Mouse (Mus musculus) erythroid progenitor cell, adult 5-6 weeks (primary cell): Measurements from ENCODE around the gene Tlk2. TPM values are rescaled to one million over a fixed set of nuclear protein-coding genes. Genes with fewer than 3 reads are reported as not detected.
"Not testable (repeated sequence)": the region's sequence is repeated elsewhere in the genome, so short reads cannot be mapped to it uniquely, and the experiment has no call there.

Experiments used
- ATAC-seq: replicated peaks from 2 replicates; pipeline ENCODE4 v1.8.0; 2016; ENCODE audit warnings: moderate number of reproducible peaks, mild to moderate bottlenecking, moderate TSS enrichment, inconsistent platforms; ENCODE audit not compliant: poor library complexity, low FRiP score, severe bottlenecking
- total RNA-seq, 2 experiments: library from RNA; stranded (forward) in 1 of 2; stranded (reverse) in 1 of 2; fragments of 150-400 nt in 1 of 2; fragments of 186-747, 209-891 nt in 1 of 2; gene quantifications; 2 replicates each; pipeline versions ENCODE4 v1.2.3 to v1.2.4; 2015 to 2017; ENCODE audit warnings: low replicate concordance in 2 of 2

Gene Tlk2
- total RNA-seq (2015; ENCODE audit: low replicate concordance) (33.9 and 55.3 TPM in 2 replicates), total RNA-seq (2017; ENCODE audit: low replicate concordance) (67.9 and 85.7 TPM in 2 replicates)

DNA sequence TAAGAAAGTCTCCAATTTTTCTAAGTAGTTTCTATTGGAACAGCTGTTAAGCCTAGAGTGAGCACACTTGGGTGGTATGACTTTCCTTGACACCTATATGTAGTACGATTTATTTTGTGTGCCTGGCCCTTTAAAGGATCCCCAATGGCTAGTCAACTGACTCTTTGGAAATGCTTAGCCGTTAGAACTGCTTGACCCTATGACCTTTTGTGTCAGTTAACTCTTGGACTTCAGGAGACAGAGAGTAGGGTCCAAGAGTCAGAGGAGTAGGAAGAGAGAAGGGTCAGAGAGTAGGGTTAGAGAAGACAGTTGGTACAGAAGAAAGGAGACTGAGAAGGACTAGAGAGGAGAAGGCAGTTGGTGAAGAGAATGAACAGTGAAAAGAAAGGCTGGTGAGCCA, at the start of gene Tlk2:
Gene Tlk2 (plus strand): TSS at position 292 of the 400 bp plus-strand sequence.
- no peak for ATAC-seq

DNA sequence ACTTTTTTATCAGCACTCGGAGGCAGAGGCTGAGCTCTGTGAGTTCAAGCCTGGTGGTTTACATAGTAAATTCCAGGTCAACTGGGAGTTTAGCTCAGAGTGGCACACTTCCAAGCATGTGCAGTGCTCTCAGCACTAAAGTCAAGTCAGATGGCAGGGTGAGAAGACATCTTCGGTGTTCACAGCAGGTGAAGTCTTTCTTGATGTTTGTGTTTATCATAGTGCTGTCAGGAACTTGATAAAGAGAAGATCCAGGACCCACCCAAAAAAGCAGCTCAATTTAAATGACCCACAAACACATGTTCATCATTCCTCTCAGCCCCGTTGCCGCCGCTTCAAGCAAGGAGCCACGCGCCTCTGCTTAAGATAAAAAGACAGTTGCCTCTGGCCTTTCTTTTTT, 42.9 kb upstream of the Tlk2 start:
- ATAC-seq: no peak

DNA sequence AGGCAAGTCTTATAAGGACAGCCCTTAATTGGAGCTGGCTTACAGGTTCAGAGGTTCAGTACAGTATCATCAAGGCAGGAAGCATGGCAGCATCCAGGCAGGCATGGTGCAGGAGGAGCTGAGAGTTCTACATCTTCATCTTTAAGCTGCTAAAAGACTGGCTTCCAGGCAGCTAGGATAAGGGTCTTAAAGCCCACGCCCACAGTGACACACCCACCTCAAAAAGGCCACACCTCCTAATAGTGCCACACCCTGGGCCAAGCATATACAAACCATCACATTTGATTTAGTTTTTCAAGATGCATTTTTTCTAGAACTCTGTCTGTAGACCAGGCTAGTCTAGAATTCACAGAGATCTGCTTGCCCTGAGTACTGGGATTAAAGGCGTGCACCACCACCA, 41.4 kb upstream of the Tlk2 start:
- not testable (repeated sequence) for ATAC-seq

DNA sequence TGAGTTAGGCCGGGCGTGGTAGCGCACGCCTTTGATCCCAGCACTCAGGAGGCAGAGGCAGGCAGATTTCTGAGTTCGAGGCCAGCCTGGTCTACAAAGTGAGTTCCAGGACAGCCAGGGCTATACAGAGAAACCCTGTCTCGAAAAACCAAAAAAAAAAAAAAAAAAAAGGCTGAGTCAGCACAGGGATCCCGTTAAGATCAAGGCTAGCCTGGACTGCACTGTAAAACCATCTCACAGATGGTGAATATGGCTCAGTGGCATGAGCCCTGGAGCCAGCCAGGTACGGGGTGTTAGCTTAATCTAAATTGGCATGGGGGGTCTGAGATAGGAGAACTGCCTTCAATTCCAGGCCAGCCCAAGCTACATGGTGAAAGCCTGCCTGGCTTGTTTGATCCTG, 38.1 kb upstream of the Tlk2 start:
- not testable (repeated sequence) for ATAC-seq

DNA sequence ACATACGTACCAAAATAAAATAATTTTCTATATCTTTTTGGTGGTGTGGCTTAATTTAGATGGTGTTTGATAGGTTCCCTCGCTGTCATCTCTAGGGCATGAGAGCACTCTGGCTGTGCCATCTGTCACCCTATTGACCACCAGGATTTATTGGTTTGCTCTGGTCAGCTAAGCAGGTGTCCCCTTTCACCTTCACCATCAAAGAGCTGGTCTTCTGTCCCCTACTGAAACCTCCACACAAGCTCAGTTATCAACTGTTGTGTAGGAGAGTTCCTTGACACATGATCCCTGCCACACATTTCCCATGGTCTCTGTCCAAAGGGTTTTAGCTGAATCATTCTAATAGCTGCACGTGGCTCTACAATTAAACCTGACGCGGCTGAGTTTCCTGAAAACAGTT, 37.5 kb upstream of the Tlk2 start:
- no peak for ATAC-seq

DNA sequence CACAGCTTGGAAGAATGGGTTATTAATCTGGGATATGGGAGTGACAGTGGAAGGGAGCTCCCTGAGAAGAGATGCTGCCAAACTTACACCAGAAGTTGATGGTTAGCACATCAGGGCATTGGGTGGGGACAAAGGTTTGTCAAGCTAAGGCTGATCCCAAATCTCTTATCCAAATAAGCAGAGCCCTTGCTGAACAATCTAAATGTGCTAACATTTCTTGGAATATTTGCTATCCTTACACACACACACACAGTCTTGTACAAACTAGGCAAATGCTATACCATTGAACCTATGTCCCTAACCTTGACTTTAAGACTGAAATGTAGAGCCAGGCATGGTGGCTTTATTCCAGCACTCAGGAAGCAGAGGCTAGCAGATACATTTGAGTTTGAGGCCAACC, 35.0 kb upstream of the Tlk2 start:
- peak; percentile 41; the same call in 1 of the 2 replicates for ATAC-seq

DNA sequence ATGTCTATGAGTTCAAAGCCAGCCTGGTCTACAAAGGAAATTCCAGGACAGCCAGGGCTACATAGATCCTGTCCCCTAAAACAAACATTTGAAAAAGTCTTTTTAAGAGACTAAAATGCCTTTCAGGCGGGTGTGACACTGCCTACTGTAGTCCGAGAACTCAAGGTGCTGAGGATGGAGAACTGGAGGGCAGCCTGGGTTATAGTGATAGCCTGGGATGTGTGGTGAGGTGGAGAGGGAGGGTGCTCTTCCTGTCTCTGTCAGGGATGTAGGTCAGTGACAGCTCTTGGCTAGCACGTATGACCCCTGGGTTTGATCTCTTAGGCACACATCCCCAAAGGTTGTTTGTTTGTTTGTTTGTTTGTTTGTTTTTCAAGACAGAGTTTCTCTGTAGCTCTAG, 34.5 kb upstream of the Tlk2 start:
- ATAC-seq: peak; percentile 40; the same call in 1 of the 2 replicates

DNA sequence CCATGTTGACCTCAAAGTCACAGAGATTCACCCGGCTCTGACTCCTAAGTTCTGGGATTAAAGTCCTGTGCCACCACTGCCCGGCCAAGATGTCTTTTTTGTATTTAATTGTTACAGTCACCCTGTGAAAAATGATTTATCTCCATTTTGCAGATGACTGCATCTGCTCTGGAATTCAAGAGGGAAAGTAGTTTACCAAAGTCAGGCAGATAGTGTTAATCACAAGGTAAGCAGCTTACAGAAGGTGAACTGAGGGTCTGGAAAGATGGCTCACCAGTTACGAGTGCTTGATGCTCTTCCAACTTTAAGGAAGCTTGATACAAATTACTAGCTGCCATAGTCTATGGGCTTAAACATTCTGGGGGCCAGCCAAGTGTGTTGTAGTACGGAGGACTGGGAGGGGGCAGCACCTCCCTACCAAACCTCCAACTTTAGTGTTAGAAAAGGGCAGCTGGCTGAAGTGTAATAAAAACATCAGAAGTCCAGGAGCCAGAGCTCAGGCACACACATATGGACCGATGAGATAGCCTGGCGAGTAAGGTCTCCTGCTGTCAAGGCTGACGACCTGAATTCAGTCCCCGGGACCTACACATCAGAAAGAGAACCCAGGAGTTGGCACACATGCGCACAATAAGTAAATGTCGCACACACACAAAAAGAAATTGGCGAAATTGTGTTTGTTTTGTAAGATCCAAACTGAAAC, 33.9 kb upstream of the Tlk2 start:
- peak; percentile 61 for ATAC-seq

DNA sequence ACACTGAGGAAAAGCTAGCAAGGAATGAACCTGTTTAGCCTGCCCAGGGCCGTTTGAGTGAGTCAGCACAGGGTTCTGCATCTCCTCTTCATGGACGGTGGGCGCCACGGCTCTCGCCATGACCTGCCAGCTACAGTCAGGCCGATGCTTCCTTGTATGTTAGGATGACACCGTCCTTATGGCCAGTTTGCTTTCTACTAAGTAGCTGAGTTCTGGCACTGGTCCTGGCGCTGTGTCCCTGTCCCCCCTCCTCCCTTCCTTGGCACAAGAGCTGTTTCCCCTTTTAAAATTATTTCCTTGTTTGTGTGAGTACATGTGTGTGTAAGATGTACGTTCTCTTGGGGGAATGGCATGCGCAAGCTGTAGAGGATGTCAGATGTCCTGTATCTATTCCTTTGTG, 33.4 kb upstream of the Tlk2 start:
- no peak for ATAC-seq

DNA sequence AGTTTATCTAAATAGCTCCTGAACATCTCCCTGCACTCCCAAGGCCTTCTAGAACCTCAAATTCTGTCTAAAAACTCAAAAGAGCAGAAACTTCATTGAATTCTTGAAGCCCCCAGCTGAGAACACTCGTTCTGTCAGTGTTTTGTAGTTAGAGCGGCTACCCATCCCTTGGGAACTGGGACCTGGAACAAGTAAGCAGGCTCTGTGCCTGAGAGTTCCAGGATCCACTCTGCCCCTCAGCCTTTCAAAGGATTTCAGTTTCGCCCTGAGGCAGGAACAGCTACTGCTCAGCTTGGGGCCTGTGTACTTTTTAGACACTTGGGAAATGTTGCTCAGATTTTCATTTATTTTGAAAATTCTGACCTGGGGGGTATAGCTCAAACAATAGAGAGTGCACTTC, 32.0 kb upstream of the Tlk2 start, which contains the start of gene Gm10842:
Gene Gm10842 (plus strand): TSS at position 301 of the 400 bp plus-strand sequence.
- ATAC-seq: no peak

DNA sequence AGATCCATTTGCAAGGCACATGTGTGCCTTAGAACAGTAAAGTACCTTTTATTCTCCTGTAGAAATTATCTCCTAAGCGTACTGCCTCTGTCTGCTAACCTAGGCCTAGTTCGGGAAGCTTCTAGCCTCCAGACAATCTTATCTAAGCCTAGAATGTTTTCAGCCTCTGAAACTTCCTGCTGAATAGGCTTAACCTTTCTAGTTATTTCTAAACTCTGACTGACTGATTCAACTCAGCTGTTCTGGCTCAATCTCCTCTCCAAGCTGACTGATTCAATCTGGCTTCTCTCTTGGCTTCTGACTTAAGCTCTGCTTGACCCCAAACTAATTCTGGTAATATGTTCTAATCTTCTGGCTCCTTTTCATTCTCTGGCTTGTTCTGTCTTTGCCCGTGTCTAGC, 29.3 kb upstream of the Tlk2 start:
- no peak for ATAC-seq

DNA sequence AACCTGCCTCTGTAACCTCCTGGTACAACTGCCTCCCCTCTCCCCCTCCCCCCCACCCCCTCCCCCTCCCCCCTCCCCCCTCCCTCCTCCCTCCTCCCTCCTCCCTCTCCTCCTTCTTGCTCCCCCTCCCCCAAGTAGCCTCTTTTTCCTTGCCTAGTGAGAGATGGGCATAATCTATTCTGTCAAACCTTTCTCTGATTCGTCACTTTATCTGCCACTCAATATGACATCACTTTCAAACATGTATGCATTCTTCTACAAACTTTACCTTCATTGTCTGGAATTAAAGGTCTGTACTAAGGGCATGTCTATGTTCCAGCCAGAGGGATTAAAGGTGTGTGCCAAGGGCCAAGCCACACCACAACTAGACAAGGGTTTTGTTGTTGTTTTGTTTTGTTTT, 28.8 kb upstream of the Tlk2 start:
- no peak for ATAC-seq

DNA sequence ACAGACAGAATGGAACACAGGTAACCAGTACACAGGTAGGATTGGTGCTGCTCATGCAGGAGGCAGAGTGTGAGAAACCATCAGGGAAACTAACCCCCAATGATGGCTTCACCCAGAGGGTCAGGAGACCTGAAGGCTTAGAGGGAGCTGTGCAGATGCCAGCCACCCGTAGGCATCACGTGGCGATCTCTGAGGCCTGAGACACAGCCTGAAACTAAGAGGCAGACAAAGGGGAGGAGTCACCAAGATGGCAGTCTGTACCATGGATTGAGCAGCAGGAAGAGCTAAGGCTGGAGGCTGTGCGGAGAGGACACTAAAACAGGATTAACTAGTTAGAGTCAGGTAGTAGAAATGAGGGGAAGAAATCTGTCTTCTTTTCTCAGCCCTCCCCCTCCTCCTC, 27.9 kb upstream of the Tlk2 start:
- 0 out of 2 replicates have a peak, but pooled peaks have one; percentile 34 for ATAC-seq

DNA sequence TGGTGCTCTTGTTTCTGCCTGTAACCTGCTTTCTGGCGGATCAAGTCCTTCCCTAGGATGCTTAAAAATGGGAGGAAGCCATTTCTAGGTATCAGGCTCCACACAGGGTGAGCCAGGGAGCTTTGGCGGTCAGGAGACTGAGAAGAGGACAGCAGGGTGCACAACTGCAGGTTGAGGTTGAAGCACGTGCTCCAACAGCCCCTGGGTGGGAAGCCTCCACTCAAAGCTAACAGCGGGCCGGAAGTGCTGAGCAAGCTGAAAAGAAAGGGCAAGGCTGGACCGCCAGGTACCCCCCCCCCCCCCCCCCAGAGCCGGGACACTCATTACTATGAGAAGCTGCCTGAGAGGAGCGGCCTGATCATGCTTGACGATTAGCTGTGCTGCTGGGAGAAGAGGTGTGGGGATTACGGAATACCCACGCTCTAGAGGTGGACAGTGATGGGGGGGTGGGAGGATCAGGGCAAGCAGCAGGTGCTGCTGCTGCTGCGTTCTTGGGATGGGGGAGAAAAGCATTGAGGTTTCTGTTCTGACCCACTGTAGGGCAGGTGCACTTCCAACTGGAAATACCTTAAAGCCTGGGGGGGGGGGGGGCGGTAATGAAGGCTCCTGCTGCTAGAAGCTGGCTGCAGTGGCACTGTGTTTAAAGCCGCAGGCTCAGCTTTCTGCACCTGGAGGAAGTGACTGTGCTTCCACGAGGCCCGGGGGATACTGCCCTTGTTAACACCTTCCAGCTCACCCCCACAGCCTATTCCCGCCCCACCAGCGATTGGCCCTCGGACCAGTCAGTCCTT, 27.2 kb upstream of the Tlk2 start:
- ATAC-seq: no peak

DNA sequence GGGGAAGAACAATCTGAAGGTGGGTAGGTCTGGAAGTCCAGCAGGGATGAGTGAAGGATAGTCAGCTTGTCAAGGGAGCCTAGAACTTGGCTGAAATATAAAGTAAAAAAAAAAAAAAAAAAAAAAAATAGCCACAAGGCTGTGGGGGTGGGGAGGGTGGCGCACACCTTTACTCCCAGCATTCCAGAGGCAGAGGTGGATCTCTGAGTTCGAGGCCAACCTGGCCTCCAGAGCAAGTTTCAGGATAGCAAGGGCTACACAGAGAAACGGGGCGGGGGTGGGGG, 26.6 kb upstream of the Tlk2 start:
- ATAC-seq: no peak

DNA sequence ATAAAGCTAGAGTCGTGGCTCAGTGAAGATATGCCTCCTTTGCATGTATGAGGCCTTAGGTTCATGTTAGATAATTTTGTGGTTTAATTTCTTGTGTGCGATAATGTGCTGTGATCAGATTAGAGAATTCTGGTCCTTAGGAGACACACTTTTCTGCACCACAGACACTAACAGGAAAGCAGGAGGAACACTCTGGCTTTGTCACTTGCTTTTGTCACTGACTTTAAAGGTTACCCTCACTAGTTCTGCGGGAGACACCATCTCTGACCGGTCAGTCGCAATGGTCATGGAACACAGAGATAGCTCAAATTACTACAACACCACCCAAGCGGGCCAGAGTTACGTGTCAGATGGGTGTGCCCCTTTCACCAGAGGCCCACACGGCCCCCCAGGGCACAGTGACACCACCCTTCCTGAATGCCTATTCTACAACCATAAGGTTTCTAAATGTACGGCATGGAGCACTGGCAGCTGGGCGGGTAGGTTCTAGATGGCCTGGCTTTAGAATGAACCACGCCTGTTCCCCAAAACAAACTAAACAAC, 26.2 kb upstream of the Tlk2 start:
- ATAC-seq: peak; percentile 76

DNA sequence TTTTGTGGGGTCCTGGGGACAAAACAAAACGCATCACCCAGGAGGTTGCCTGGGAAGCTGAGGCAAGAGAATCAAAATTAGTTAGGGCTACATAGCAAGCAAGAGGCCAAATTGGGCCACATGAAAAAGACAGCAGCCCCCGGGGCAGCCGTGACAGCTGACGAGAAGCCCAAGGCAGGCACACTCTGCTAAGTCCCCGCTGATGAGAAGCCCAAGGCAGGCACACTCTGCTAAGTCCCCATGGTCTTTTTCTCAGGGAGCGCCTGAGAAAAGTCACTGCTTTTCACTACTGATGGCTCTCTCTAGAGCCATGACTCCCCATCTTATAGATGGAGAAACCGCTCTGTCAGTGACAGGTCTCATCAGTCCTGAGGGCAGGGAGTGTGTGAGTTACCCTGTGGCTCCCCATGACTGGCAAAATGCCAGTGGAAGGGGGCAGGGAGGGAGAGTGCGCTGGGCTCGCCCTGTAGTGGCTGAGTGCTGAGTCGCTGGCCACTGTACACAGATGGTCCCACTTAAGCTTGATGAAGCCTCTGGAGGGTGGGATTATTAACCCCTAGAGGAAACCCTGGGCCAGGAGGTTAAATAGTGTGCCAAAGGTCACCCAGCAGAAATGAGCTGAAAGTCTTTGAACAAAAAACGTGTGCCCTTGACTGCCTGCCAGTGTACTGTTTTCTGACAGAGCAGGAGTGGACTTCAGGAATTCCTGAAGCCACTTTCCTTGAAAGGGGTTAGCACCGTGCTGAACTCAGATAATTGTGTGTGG, 25.4 kb upstream of the Tlk2 start:
- peak; percentile 63 for ATAC-seq

DNA sequence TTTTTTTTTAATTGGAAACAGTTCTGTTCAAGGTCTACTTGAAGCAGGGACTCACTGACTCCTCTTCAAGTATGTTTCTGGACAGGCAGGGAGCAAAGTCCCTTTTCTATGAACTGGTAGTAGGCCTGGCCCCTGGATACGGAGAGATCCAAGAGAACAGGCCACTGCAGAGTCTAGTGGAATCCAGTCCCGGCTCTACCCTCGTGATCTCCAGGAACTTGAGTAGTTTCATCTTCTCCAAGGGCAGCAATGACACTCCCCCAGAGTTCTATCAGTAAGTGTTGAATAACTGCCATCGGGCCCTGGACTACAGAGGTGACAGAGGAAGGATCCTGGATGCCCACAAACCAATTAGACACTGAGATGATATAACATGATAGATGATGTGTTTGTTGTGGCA, 22.7 kb upstream of the Tlk2 start:
- ATAC-seq: no peak

DNA sequence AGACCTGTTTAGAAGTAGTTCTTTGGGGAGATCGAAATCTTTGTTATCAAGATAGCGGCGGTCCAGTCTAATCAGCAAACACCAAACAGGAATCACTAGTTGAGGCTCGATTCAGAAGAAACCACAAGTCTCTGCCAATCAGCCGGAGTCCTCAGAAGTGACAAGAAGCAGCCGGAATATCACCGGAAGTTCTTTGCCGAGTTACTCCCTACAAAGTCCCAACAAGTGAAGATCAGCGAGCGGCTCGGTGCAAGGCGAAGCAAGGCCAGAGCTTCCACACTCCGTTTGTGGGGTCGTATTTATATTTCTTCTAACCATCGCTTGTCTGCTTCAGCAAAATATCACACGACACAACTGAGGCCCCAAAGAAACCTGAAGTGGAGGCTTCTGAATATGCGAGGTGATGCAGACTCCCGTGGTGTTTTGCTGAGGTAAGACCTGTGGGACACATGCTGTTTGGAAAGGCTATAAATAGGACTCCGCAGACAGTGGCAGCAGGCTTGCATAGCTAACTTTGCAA, 21.8 kb upstream of the Tlk2 start:
- no peak for ATAC-seq

DNA sequence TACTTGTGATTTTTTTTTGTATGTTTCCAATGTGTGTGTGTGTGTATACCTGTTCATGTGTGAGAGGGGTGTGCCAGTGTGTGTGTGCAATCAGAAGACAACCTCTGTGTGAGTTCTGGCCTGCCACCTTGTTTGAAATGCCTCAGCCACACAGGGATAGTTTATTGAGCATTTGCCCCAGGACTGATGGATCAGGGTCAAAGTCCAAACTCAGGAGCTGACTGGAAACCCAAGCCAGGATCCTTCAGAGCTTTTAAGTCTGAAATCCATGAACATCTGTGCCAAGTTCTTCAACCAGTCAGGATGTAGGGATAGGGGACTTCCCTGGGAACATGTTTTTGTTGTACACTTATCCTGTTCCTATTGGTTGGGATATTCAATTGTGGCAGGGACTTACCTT, 20.6 kb upstream of the Tlk2 start:
- ATAC-seq: no peak
